Mouse (Mus musculus) stomach, embryonic 15.5 days (tissue): Measurements from ENCODE around the gene Tsg101. TPM values are rescaled to one million over a fixed set of nuclear protein-coding genes. Genes with fewer than 3 reads are reported as not detected.
A peak's percentile ranks its signal among the peaks of the same experiment; 100 is the strongest.
"Not testable (repeated sequence)": the region's sequence is repeated elsewhere in the genome, so short reads cannot be mapped to it uniquely, and the experiment has no call there.

Source experiments
- ATAC-seq: fragments of 200-750 bp; cut with Nextera tagmentation; 2 replicates; pipeline ENCODE4 v1.8.0; 2017; ENCODE audit warnings: low read depth, moderate number of reproducible peaks, moderate TSS enrichment; ENCODE audit not compliant: insufficient read depth, low FRiP score
- H3K27ac ChIP-seq: fragments of 300-500 bp; sonication (generic); 2 replicates; pipeline ENCODE4 v1.5.1; 2015; ENCODE audit warnings: mild to moderate bottlenecking, inconsistent platforms
- H3K27me3 ChIP-seq: fragments of 300-500 bp; sonication (generic); replicated peaks from 2 replicates; pipeline ENCODE4 v1.6.1; 2015; ENCODE audit warnings: inconsistent platforms
- H3K36me3 ChIP-seq: fragments of 300-500 bp; sonication (generic); 2 replicates; pipeline ENCODE4 v1.6.1; 2015; ENCODE audit warnings: inconsistent platforms
- H3K4me1 ChIP-seq: fragments of 300-500 bp; sonication (generic); 2 replicates; pipeline ENCODE4 v1.6.1; 2015; ENCODE audit warnings: inconsistent platforms
- H3K4me2 ChIP-seq: fragments of 300-500 bp; sonication (generic); 2 replicates; pipeline ENCODE4 v1.6.1; 2015; ENCODE audit warnings: mild to moderate bottlenecking, inconsistent platforms
- H3K4me3 ChIP-seq: fragments of 300-500 bp; sonication (generic); replicated peaks from 2 replicates; pipeline ENCODE4 v1.5.1; 2015; ENCODE audit warnings: inconsistent platforms
- H3K9ac ChIP-seq: fragments of 300-500 bp; sonication (generic); 2 replicates; pipeline ENCODE4 v1.6.1; 2015; ENCODE audit warnings: inconsistent platforms
- H3K9me3 ChIP-seq: fragments of 300-500 bp; sonication (generic); 2 replicates; pipeline ENCODE4 v1.6.1; 2016; ENCODE audit warnings: inconsistent platforms
- WGBS: fragments of 180-500 bp; shearing (Covaris S2); methylation state at CpG from one replicate; pipeline ENCODE4 v1.1.7; 2015; 5-methylcytosine and 5-hydroxymethylcytosine counted together
- polyA plus RNA-seq: library from polyadenylated mRNA; unstranded; fragments of >200 nt; fragmentation: Nextera tagmentation; extraction: Ambion mirVana; gene quantifications from 2 replicates; pipeline ENCODE4 v1.2.1, GENCODE M21; 2015

Tsg101 gene
- polyA plus RNA-seq, 1 experiment from 2014 or later = 125 TPM

DNA sequence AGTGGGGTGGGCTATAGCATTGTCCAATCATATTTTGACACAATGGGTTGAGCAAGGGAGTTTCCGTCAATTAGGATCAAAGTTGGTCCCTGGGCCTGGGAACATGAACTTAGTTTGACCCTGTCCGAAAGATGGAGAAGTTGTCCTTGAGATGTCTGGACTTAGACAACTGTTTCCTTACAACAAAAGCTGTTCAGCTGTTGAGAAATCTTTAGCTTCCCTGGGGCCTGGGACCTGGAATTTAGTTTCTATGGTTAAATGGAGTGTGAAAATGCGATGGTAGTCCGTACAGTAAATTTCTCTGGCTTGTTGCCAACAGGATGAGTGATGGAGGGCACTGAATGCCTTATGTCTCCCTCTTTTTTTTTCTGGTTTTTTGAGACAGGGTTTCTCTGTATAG is 2.3 kb upstream of the Tsg101 start:
- H3K9me3 ChIP-seq = no peaks in the 10 kb centered on the region
- H3K27me3 ChIP-seq = no peaks in the 10 kb centered on the region
- 65% methylated on average over 4 of the region's 4 CpGs for whole genome bisulfite sequencing
- H3K4me1 ChIP-seq = peaks cover 11% of the 10 kb centered on the region
- no peak overlapping the region for H3K4me3 ChIP-seq
- no peak overlapping the region for H3K27ac ChIP-seq
- ATAC-seq = no peak
- H3K36me3 ChIP-seq = no peaks in the 10 kb centered on the region
- no peak overlapping the region for H3K9ac ChIP-seq
- H3K4me2 ChIP-seq = no peak overlapping the region

DNA sequence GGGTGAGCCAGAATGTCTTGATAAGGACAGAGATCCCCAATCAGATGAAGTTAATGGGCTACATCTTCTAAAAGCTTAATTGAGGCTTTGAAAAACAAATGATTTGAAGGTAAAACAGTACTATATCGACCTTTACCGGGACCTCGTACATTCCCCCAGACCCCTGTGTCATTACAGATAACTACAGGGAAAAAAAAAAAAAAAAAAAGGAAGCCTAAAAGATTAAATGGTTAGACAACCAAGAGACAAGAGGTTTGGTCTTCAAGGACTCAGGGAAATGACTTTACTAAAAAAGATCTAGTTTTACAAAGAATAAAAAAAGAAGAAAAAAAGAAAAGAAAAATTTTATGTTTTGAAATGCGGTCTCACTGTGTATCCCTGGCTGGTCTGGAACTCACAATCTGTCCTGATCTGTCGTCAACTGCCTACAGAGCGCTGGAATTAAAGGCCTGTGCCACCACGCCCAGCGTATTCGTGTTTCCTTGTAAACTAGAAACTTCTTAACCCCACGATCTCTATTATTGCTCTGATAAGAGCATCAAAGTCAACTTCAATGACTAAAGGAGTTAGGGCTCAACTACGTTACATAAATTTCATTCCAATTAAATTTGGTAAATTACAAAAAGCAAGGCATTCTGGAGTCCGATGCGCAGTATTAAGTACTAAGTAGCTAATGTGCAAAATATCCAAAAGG is 944 bp downstream of the Tsg101 start:
- 12% methylated on average over 13 of the region's 13 CpGs for WGBS
- Histone ChIP-seq H3K36me3 (no peaks in the 10 kb centered on the region), H3K27ac (peak overlapping the region; percentile 97; the same call in 1 of the 2 replicates), H3K27me3 (no peaks in the 10 kb centered on the region), H3K4me2 (peak overlapping the region; percentile 57), H3K4me3 (peak overlapping the region; percentile 97), H3K9me3 (no peaks in the 10 kb centered on the region), H3K4me1 (peaks cover 11% of the 10 kb centered on the region), H3K9ac (peak overlapping the region; percentile 93; the same call in 1 of the 2 replicates)
- ATAC-seq = no peak

DNA sequence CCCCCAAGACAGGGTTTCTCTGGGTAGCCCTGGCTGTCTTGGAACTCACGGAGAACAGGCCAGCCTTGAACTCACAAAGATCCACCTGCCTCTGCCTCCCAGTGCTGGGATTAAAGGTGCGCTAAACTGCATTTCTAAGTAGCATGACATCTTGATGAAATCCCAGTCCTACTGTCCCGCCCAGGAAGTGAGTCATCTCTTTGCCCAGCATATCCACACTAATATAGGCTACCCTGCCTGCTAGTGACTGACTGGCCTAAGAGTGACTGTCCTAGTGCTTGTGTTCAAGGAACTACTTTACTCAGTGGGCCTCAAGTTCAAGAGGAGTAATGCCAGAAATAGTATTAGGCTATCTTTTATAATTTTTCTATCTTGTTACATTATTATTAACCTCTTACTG is 3.4 kb downstream of the Tsg101 start:
- peaks cover 13% of the 10 kb centered on the region for H3K36me3 ChIP-seq
- H3K27me3 ChIP-seq = no peaks in the 10 kb centered on the region
- H3K27ac ChIP-seq = no peak overlapping the region
- WGBS = 82% methylated on average over 3 of the region's 3 CpGs
- no peak overlapping the region for H3K9ac ChIP-seq
- ATAC-seq = no peak
- no peak overlapping the region for H3K4me3 ChIP-seq
- peaks cover 11% of the 10 kb centered on the region for H3K4me1 ChIP-seq
- H3K4me2 ChIP-seq = no peak overlapping the region
- H3K9me3 ChIP-seq = no peaks in the 10 kb centered on the region

DNA sequence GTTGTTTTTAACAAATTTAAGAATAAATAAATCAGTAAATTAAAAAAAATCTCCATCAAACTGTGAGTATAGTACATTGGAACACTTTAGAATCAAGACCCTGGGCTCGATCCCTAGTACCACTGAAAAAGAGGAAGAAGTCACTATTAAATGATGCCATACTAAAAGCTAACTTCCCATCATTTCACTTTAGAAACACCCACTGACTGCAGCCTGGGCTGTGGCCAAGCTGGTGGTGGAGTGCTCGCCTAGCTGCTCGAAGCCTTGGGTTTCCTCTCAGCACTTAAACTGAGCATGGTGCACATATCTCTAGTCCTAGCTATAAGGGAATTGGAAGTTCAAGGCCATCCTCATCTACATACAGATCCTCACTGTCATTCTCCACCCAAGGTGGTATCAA is 8.5 kb downstream of the Tsg101 start:
- no peak overlapping the region for H3K4me2 ChIP-seq
- no peak overlapping the region for H3K4me3 ChIP-seq
- H3K9ac ChIP-seq = no peak overlapping the region
- H3K4me1 ChIP-seq = no peaks in the 10 kb centered on the region
- no peaks in the 10 kb centered on the region for H3K27me3 ChIP-seq
- no peaks in the 10 kb centered on the region for H3K9me3 ChIP-seq
- no peak for ATAC-seq
- WGBS = 92% methylated on average over 3 of the region's 3 CpGs
- peaks cover 38% of the 10 kb centered on the region for H3K36me3 ChIP-seq
- no peak overlapping the region for H3K27ac ChIP-seq

DNA sequence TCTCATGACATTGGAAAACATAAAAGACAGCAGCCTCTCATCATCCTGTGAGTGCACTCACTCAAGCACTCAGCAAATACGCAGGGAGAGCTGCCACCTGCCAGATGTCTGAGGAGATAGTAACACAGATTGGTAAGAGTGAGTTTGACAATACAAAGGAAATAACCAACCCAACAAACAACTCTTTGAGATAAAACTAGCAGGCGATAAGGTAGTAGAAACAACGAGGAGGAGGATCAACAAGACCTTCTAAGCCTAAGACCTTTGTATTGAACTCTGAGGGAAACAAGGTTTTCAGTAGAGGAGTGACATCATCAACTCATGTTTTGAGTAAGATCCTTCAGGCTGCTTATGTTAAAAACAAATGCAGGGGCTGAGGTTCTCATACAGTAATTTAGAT is 20.4 kb downstream of the Tsg101 start:
- Histone ChIP-seq H3K27ac (no peak overlapping the region), H3K4me1 (no peaks in the 10 kb centered on the region), H3K4me3 (no peak overlapping the region), H3K36me3 (peaks cover 31% of the 10 kb centered on the region), H3K27me3 (no peaks in the 10 kb centered on the region), H3K9ac (no peak overlapping the region), H3K9me3 (no peaks in the 10 kb centered on the region), H3K4me2 (no peak overlapping the region)
- no peak for ATAC-seq
- 71% methylated on average over 3 of the region's 3 CpGs for WGBS

DNA sequence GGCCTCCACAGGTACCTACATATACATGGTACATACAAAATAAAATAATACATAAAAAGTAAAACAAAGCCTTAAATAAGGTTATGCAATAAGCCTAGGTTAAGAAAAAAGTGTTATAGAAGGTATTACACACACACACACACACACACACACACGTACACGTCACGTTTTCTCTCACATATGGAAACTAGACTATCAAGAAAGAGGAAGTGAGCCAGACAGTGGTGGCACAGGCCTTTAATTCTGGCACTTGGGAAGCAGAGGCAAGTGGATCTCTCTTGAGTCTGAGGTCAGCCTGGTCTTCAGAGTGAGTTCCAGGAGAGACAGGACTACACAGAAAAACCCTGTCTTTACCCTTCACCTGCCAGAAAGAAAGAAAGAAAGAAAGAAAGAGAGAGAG is 24.3 kb downstream of the Tsg101 start:
- no peaks in the 10 kb centered on the region for H3K4me1 ChIP-seq
- peaks cover 34% of the 10 kb centered on the region for H3K36me3 ChIP-seq
- H3K27me3 ChIP-seq = no peaks in the 10 kb centered on the region
- H3K9me3 ChIP-seq = no peaks in the 10 kb centered on the region
- 96% methylated on average over 3 of the region's 3 CpGs for WGBS
- H3K27ac ChIP-seq = no peak overlapping the region
- H3K4me2 ChIP-seq = no peak overlapping the region
- no peak overlapping the region for H3K9ac ChIP-seq
- no peak overlapping the region for H3K4me3 ChIP-seq
- ATAC-seq = no peak

DNA sequence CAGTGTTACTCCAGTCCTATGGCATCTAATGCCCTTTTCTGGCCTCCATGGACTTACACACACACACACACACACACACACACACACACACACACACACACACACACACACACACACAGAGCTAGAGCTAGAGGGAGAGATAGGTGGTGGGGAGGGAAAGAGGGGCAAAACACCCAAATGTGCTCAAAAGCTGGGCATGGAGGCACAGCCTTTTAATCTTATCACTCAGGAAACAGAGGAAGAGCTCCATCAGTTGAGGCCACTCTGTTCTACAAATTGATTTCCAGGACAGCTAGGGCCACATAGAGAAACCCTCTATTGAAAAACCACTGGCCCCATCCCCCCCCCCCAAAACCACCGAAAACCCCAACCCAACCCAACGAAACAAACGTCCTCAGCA is 36.5 kb downstream of the Tsg101 start:
- H3K4me2 ChIP-seq = no peak overlapping the region
- ATAC-seq = no peak
- no peaks in the 10 kb centered on the region for H3K27me3 ChIP-seq
- no peak overlapping the region for H3K27ac ChIP-seq
- H3K9ac ChIP-seq = no peak overlapping the region
- no peaks in the 10 kb centered on the region for H3K9me3 ChIP-seq
- WGBS = 79% methylated on average over 3 of the region's 3 CpGs
- H3K36me3 ChIP-seq = peaks cover 14% of the 10 kb centered on the region
- H3K4me1 ChIP-seq = no peaks in the 10 kb centered on the region
- no peak overlapping the region for H3K4me3 ChIP-seq

DNA sequence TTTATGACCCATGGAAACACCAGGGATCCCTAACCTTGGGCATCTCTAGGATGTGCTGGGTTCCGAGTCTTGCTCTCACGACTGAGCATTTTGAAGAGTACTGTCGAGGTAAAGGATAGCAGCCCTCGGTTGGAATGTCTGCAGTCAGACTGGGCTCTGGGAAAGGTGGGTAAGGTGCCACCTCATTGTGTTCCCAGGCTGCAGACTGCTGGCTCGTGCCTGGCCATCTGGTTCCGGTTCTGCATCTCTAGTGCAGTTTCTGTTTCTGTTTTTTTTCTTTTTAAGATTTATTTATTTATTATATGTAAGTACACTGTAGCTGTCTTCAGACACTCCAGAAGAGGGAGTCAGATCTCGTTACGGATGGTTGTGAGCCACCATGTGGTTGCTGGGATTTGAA is 37.8 kb downstream of the Tsg101 start:
- not testable (repeated sequence) for H3K27ac ChIP-seq, H3K4me3 ChIP-seq, H3K9me3 ChIP-seq, H3K9ac ChIP-seq, H3K4me2 ChIP-seq, H3K27me3 ChIP-seq, ATAC-seq, H3K4me1 ChIP-seq
- H3K36me3 ChIP-seq = peaks cover 12% of the 10 kb centered on the region
- 80% methylated on average over 6 of the region's 8 CpGs for WGBS

DNA sequence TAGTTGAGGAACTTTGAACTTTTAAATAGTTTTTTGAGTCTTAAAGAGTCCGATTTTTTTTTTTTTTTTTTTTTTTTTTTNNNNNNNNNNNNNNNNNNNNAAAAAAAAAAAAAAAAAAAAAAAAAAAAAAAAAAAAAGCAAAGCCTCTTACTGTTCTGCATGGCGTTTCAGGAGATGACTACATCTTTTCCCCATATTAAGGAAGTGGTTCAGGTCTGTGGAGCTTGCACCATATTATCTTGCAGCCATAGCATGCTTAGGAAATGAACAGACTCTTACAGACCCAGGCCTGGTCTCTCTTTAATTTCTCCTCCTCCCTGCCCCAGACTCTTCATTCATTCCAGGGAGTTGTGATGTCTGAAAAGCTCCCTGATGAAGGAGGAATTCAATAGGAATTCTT is 38.8 kb downstream of the Tsg101 start:
- Histone ChIP-seq H3K27ac (no peak overlapping the region), H3K27me3 (no peaks in the 10 kb centered on the region), H3K4me2 (no peak overlapping the region), H3K4me3 (no peak overlapping the region), H3K36me3 (peaks cover 6% of the 10 kb centered on the region), H3K9me3 (no peaks in the 10 kb centered on the region), H3K4me1 (no peaks in the 10 kb centered on the region), H3K9ac (no peak overlapping the region)
- WGBS = 57% methylated on average over 1 of the region's 2 CpGs
- no peak for ATAC-seq

DNA sequence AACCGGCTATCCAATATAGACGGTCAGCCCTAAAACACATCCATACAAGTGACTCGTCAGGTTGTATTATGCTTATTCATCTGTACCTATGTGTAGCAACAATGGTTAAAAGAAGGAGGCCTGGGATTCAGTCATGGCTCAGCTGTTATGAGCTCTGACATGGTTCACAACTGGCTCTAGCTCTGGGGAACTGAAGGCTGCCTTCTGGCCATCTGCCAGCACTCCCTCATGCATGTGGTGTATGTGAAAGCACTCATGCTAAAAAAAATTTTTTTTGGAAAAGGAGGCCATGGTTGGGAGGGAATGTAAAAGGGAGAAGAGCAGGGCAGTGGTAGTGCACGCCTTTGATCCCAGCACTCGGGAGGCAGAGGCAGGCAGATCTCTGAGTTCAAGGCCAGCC is 39.9 kb downstream of the Tsg101 start:
- H3K4me2 ChIP-seq = no peak overlapping the region
- no peaks in the 10 kb centered on the region for H3K27me3 ChIP-seq
- H3K9me3 ChIP-seq = no peaks in the 10 kb centered on the region
- H3K36me3 ChIP-seq = peaks cover 1% of the 10 kb centered on the region; the same call in 1 of the 2 replicates
- no peaks in the 10 kb centered on the region for H3K4me1 ChIP-seq
- 95% methylated on average over 5 of the region's 5 CpGs for WGBS
- H3K27ac ChIP-seq = no peak overlapping the region
- no peak overlapping the region for H3K9ac ChIP-seq
- H3K4me3 ChIP-seq = no peak overlapping the region
- no peak for ATAC-seq

DNA sequence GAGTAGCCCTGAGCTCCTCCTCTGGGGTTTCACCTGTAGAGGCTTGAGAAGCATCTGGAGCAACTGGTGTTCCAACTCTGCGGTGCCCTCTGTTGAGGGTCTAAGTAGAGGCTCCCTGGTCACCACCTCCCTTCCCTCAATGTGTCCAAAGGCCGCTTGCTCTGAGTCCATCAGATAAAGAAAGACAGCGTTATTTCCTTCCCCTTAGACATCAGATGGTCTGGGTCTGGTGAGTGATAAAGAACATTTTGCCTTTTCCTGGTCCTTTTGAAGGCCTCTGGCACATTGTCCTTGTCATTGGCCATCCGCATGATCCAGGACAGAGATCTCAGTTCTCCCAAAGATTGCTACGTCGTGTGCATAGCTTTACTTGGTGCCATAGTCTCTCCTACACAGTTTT is 42.5 kb downstream of the Tsg101 start:
- ATAC-seq = no peak
- Histone ChIP-seq H3K4me2 (no peak overlapping the region), H3K27ac (no peak overlapping the region), H3K9me3 (no peaks in the 10 kb centered on the region), H3K4me1 (no peaks in the 10 kb centered on the region), H3K36me3 (no peaks in the 10 kb centered on the region), H3K4me3 (no peak overlapping the region), H3K9ac (no peak overlapping the region), H3K27me3 (no peaks in the 10 kb centered on the region)
- WGBS = 76% methylated on average over 6 of the region's 6 CpGs

DNA sequence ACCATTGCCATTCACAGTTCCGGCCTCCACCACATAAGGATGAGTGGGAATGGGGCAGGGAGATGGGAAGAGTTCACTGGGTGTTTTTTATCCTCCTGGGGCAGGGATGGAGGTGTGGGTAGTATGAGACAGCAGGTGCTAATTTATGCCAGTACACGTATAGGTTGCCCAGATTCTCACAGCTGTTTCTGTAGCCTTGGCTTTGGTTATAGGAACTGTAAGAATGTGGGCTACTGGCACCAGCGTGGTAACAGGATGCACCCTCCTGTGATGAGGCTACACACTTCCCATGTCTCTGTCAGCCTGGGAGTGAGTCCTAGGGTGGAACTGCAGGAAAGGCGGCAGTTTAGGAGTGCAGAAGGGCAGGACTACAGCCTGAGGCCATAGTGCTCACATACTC is 42.9 kb downstream of the Tsg101 start:
- H3K27ac ChIP-seq = no peak overlapping the region
- H3K4me1 ChIP-seq = no peaks in the 10 kb centered on the region
- H3K27me3 ChIP-seq = no peaks in the 10 kb centered on the region
- no peak overlapping the region for H3K4me2 ChIP-seq
- ATAC-seq = no peak
- H3K36me3 ChIP-seq = no peaks in the 10 kb centered on the region
- no peak overlapping the region for H3K4me3 ChIP-seq
- no peak overlapping the region for H3K9ac ChIP-seq
- 65% methylated on average over 4 of the region's 4 CpGs for whole genome bisulfite sequencing
- H3K9me3 ChIP-seq = no peaks in the 10 kb centered on the region

DNA sequence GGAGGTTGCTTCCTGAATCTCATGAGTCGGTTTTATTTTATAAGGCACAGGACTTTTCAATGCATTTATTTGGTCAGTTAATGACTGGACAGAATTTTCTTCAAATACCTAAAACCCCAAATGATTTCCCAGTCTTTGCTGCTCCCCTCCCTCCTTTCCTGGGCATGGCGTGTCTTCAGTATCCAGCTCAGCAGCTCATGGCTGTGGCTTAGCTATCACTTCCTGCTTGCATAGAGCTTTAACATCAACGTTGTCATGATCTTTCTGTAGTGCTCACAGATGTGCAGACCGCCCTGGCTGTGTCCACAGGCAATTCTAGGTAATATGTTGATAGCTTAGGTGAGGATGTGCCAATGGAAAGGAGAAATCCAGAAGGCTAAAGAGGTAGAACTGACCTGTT is 47.8 kb downstream of the Tsg101 start:
- WGBS = 60% methylated on average over 4 of the region's 4 CpGs
- H3K9me3 ChIP-seq = no peaks in the 10 kb centered on the region
- no peak overlapping the region for H3K4me3 ChIP-seq
- no peak overlapping the region for H3K27ac ChIP-seq
- ATAC-seq = no peak
- no peaks in the 10 kb centered on the region for H3K27me3 ChIP-seq
- H3K4me2 ChIP-seq = no peak overlapping the region
- no peak overlapping the region for H3K9ac ChIP-seq
- H3K4me1 ChIP-seq = no peaks in the 10 kb centered on the region
- H3K36me3 ChIP-seq = no peaks in the 10 kb centered on the region
